Mouse (Mus musculus) hindbrain, embryonic 14.5 days (tissue): ENCODE measurements around the gene Herc1. TPM values are rescaled to one million over a fixed set of nuclear protein-coding genes. Genes with fewer than 3 reads are reported as not detected.

Experiments
- ATAC-seq: fragments of 200-750 bp; cut with Nextera tagmentation; 2 replicates; pipeline ENCODE4 v1.8.0; 2017; ENCODE audit warnings: moderate number of reproducible peaks, mild to moderate bottlenecking, moderate TSS enrichment, moderate library complexity; ENCODE audit not compliant: low FRiP score
- DNase-seq: peaks from one replicate; pipeline ENCODE4 v3.0.0-alpha.2; 2015; ENCODE audit warnings: low spot score
- H3K27ac ChIP-seq: fragments of 300-500 bp; sonication (generic); 2 replicates; pipeline ENCODE4 v1.5.1; 2014; ENCODE audit warnings: mild to moderate bottlenecking, moderate library complexity
- H3K27me3 ChIP-seq: fragments of 300-500 bp; sonication (generic); 2 replicates; pipeline ENCODE4 v1.6.1; 2014; ENCODE audit warnings: mild to moderate bottlenecking, low read length, mixed read lengths; ENCODE audit not compliant: control insufficient read depth, insufficient read depth
- H3K36me3 ChIP-seq: fragments of 300-500 bp; sonication (generic); replicated peaks from 2 replicates; pipeline ENCODE4 v1.6.1; 2014; ENCODE audit not compliant: control insufficient read depth, insufficient read depth
- H3K4me1 ChIP-seq: fragments of 300-500 bp; sonication (generic); replicated peaks from 2 replicates; pipeline ENCODE4 v1.6.1; 2014; ENCODE audit warnings: antibody characterized with exemption, low read length, mixed read lengths; ENCODE audit not compliant: control insufficient read depth, insufficient read depth
- H3K4me2 ChIP-seq: fragments of 300-500 bp; sonication (generic); replicated peaks from 2 replicates; pipeline ENCODE4 v1.6.1; 2014; ENCODE audit warnings: mild to moderate bottlenecking, moderate library complexity
- H3K4me3 ChIP-seq: fragments of 300-500 bp; sonication (generic); replicated peaks from 2 replicates; pipeline ENCODE4 v1.5.1; 2014; ENCODE audit warnings: mild to moderate bottlenecking, low read length
- H3K9ac ChIP-seq: fragments of 300-500 bp; sonication (generic); 2 replicates; pipeline ENCODE4 v1.6.1; 2014
- H3K9me3 ChIP-seq: fragments of 300-500 bp; sonication (generic); 2 replicates; pipeline ENCODE4 v1.6.1; 2016; ENCODE audit warnings: low read length; ENCODE audit not compliant: control insufficient read depth
- WGBS: fragments of 180-500 bp; shearing (Covaris S2); extraction: QIAGEN DNeasy Blood & Tissue Kit; methylation state at CpG from one replicate; pipeline ENCODE4 v1.1.7; 2014; 5-methylcytosine and 5-hydroxymethylcytosine counted together
- polyA plus RNA-seq: library from polyadenylated mRNA; unstranded; fragments of >200 nt; fragmentation: Nextera tagmentation; extraction: Ambion mirVana; gene quantifications from 2 replicates; pipeline ENCODE4 v1.2.1, GENCODE M21; 2014

Herc1 gene
- polyA plus RNA-seq, 1 experiment from 2014 or later: 54.7 TPM

DNA sequence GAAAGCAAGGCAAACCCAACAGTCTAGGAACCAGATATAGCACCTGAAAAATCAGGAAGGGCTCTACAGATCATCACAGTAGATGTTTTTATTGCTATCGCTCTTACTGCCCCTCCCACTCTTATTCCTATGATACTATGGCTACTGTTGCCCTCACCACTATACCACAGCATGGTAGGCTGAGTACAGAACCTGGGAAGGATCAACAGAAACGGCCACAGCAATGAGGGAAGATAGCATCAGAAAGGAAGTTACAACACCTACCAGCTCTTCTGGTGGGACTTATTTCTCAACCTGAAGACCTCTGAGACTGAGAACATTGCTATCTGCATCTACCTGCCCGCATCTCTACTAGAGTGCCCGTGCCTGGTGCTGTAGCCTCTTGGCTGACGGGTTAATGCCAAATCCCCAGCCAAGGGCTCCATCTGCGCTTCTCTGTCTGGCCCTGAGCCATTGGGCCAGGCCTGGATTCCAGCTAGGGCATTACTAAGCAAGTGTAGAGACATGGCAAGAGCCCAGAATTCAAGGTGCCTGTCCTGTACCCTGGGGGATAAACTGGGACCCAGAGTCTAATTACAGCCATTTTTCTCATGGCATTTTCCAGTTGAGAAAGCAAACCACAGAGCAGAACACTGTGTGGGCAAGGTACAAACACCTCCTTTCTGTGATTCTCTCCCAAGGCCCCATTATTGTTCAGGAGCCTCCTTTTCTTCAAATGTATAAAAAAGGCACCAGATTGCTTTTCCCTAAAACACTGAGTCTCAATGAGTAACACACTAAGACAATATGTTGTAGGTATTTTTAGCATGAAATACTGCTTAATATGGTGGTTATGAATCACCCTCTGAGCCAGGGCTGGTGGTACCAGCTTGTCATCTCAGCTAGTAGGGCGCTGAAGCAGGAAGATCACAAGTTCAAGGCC is 28.0 kb upstream of the Herc1 start:
- DNase-seq (no peak), ATAC-seq (no peak)
- no peak overlapping the region for H3K4me2 ChIP-seq
- no peak overlapping the region for H3K4me3 ChIP-seq
- 83% methylated on average over 7 of the region's 7 CpGs for WGBS
- H3K4me1 ChIP-seq: no peaks in the 10 kb centered on the region
- no peak overlapping the region for H3K27ac ChIP-seq
- no peak overlapping the region for H3K9ac ChIP-seq
- H3K9me3 ChIP-seq: no peaks in the 10 kb centered on the region
- H3K36me3 ChIP-seq: no peaks in the 10 kb centered on the region
- H3K27me3 ChIP-seq: no peaks in the 10 kb centered on the region

DNA sequence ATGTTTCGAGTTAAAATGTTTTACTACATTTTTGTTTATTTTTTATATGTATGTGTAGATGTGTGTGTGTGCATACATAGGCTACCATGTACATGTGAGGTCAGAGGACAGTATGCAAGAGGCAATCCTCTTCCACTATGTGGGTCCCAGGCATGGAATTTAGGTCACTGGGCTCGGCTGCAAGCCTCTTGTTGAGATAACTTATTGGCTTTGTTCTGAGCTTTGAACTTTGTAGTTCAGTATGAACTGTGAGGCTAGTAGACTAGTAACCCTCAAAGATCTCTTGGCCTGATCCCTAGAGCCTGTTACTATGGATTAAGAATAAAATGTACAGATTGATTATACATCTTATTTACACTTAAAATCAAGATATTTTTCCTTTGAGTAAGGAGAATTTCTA is 23.4 kb upstream of the Herc1 start:
- 83% methylated on average over 2 of the region's 2 CpGs for WGBS
- Histone ChIP-seq H3K36me3 (no peaks in the 10 kb centered on the region), H3K27ac (no peak overlapping the region), H3K4me3 (no peak overlapping the region), H3K9ac (no peak overlapping the region), H3K4me2 (no peak overlapping the region), H3K9me3 (no peaks in the 10 kb centered on the region), H3K4me1 (no peaks in the 10 kb centered on the region), H3K27me3 (no peaks in the 10 kb centered on the region)
- DNase-seq (no peak), ATAC-seq (no peak)

- ATAC-seq (no peak), DNase-seq (no peak)
- Histone ChIP-seq H3K36me3 (no peaks in the 10 kb centered on the region), H3K4me2 (no peak overlapping the region), H3K27ac (no peak overlapping the region), H3K27me3 (no peaks in the 10 kb centered on the region), H3K9ac (no peak overlapping the region), H3K9me3 (no peaks in the 10 kb centered on the region), H3K4me3 (no peak overlapping the region), H3K4me1 (no peaks in the 10 kb centered on the region)
- WGBS: 67% methylated on average over 6 of the region's 6 CpGs
Observed at GRCm38 (mm10) chr9:66329474-66329873, 20.8 kb upstream of the Herc1 start.

GRCm38 (mm10) chr9:66330437-66330836 is 19.8 kb upstream of the Herc1 start:
- Histone ChIP-seq H3K4me3 (no peak overlapping the region), H3K9me3 (no peaks in the 10 kb centered on the region), H3K27ac (no peak overlapping the region), H3K9ac (no peak overlapping the region), H3K36me3 (no peaks in the 10 kb centered on the region), H3K4me2 (no peak overlapping the region), H3K27me3 (no peaks in the 10 kb centered on the region), H3K4me1 (no peaks in the 10 kb centered on the region)
- ATAC-seq (no peak), DNase-seq (no peak)
- 85% methylated on average over 3 of the region's 3 CpGs for WGBS

DNA sequence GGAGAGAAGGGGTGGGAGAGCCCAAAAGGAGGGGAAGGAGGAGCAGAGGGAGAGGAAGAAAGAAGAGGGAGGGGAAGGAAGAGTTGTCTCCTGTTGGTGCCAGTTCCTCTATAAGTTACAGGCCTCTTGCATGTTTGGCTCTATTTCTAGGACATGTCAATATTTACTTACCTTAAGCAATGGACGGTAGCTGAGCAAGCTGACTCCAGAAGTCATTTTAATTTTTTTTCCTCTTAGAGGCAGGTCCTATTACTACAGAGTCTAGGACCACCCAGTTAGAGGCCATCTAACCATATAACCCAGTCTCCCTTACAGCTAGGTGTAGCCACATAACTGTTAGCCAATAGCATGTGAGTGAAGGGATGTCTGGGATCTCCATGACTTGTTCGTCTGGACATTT is 18.7 kb upstream of the Herc1 start:
- 85% methylated on average over 2 of the region's 2 CpGs for WGBS
- H3K9ac ChIP-seq: no peak overlapping the region
- no peak for ATAC-seq
- H3K4me2 ChIP-seq: no peak overlapping the region
- no peaks in the 10 kb centered on the region for H3K4me1 ChIP-seq
- H3K36me3 ChIP-seq: no peaks in the 10 kb centered on the region
- no peak for DNase-seq
- H3K9me3 ChIP-seq: no peaks in the 10 kb centered on the region
- no peaks in the 10 kb centered on the region for H3K27me3 ChIP-seq
- no peak overlapping the region for H3K27ac ChIP-seq
- H3K4me3 ChIP-seq: no peak overlapping the region

GRCm38 (mm10) chr9:66332393-66332792 is 17.9 kb upstream of the Herc1 start:
- 72% methylated on average over 2 of the region's 2 CpGs for WGBS
- Histone ChIP-seq H3K27ac (no peak overlapping the region), H3K4me2 (no peak overlapping the region), H3K27me3 (no peaks in the 10 kb centered on the region), H3K4me1 (no peaks in the 10 kb centered on the region), H3K36me3 (no peaks in the 10 kb centered on the region), H3K9me3 (no peaks in the 10 kb centered on the region), H3K4me3 (no peak overlapping the region), H3K9ac (no peak overlapping the region)
- no peak for ATAC-seq
- no peak for DNase-seq

DNA sequence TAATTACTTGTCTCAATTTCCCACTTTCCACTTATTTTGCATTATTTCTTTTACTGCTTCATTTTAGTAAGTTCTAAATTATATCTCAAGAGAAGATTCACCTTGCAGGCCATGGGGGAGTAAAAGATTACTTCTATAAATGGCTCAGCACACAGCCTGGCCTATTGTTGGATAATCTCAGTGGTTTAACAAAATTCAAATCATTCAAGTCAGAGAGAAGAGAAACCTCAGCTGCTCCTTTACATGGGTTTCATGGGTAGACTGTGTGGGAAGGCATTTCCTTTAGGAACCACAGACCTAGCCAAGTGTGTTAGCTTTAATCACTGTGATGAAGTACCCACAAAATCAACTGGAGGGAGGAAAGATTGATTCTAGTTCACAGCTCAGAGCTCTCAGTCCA is 13.0 kb upstream of the Herc1 start:
- Histone ChIP-seq H3K9ac (no peak overlapping the region), H3K4me2 (no peak overlapping the region), H3K36me3 (no peaks in the 10 kb centered on the region), H3K27ac (no peak overlapping the region), H3K4me3 (no peak overlapping the region), H3K9me3 (no peaks in the 10 kb centered on the region), H3K27me3 (no peaks in the 10 kb centered on the region), H3K4me1 (no peaks in the 10 kb centered on the region)
- DNase-seq (no peak), ATAC-seq (no peak)

GRCm38 (mm10) chr9:66338005-66338782 is 12.1 kb upstream of the Herc1 start:
- no peak overlapping the region for H3K9ac ChIP-seq
- no peaks in the 10 kb centered on the region for H3K27me3 ChIP-seq
- H3K4me2 ChIP-seq: no peak overlapping the region
- no peak for ATAC-seq
- no peak for DNase-seq
- 48% methylated on average over 3 of the region's 3 CpGs for WGBS
- no peaks in the 10 kb centered on the region for H3K4me1 ChIP-seq
- no peaks in the 10 kb centered on the region for H3K9me3 ChIP-seq
- H3K36me3 ChIP-seq: no peaks in the 10 kb centered on the region
- H3K27ac ChIP-seq: no peak overlapping the region
- no peak overlapping the region for H3K4me3 ChIP-seq

GRCm38 (mm10) chr9:66339714-66340113 is 10.5 kb upstream of the Herc1 start:
- DNase-seq: no peak
- Histone ChIP-seq H3K9ac (no peak overlapping the region), H3K27me3 (no peaks in the 10 kb centered on the region), H3K36me3 (no peaks in the 10 kb centered on the region), H3K4me3 (no peak overlapping the region), H3K27ac (no peak overlapping the region), H3K9me3 (no peaks in the 10 kb centered on the region), H3K4me1 (no peaks in the 10 kb centered on the region), H3K4me2 (no peak overlapping the region)
- 56% methylated on average over 1 of the region's 1 CpGs for WGBS
- no peak for ATAC-seq
